Mouse (Mus musculus): ENCODE measurements around the gene Prss29. TPM values are rescaled to one million over a fixed set of nuclear protein-coding genes. Genes with fewer than 3 reads are reported as not detected.

Prss29 gene
- not detected for polyA plus RNA-seq (2014; fragmentation: Illumina TruSeq; extraction: RNeasy Lipid Tissue Mini Kit (QIAGEN cat#74804); ENCODE audit: low read depth, low replicate concordance)

DNA sequence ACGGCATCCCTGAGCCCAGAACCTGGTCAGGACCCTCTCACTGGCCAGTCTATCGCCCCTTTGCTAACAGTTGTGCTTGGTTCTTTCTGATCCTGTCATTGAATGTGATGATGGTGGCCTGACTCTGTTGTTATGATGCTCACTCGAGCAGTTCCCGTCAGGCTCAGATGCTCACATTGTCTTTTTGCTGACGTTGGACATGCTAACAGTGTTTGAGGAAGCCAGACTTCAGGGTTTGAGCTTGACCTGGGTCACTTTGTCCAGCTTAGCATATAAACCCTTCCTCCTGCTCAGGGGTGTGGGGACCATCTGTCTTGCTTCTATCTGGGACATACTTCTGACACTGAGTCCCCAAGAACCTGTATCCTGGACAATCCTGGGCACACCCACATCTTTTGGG, at the start of gene Prss29:
TSS of gene Prss29 (plus strand) at position 301 of the 400 bp plus-strand sequence.

DNA sequence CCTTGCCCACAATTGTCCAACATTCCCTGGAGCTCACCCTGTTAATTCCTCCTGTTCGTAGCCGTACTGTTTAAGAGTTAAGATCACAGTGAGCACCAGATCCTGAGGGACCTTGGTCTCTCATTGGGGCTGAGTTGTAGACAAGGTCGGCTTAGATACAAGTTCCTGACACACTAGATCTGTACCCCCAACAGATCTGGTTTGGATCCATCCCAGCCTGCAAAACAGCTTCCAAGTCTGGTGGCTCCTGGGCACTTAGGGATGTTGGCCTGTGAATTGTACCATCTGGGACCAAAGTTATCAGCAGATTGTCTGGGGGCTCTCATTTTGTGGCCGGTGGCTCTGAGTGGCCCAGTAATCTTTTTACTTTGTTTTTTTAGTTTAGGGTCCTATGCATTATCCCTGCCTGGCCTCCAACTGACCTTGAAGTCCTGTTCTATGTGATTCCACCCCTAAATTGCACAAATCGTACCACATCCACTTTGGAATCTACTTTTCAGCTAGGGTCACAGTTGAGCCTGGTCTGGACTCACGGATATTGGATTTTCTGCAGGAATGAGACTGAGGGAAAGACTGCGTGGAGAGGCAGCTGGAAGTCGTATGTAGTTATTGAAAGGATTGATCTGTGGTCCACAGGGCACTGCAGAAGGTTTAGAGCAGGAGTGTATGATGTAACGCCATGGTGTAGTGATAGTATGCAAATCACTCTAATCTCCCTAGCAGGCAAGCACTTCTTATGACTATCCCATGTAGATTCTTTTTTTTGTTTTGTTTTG, 43.7 kb upstream of the Prss29 start, which contains the start of gene Ube2i:
TSS of gene Ube2i (minus strand) at position 52 of the 776 bp plus-strand sequence.

GRCm38 (mm10) chr17:25298094-25298493, 20.4 kb upstream of the Prss29 start, which contains the start of gene Prss34:
TSS of gene Prss34 (plus strand) at chr17:25298394.

DNA sequence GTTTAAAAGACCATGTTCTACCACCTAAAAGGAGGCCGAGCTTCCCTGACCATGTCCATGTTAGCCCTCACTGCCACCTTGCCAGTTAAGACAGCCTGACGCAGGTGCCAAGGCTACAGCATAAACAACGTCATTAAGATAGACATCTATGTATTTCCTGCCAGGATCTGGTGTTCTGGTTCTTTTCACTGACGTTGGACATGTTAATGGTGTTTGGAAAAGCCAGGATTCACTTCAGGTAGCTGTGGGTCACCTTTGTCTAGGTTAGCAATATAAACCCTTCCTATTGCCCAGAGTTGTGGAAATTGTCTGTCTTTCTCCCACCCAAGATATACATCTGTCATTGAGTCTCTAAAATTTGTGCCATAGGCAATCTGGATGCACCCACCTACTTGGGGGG, 10.1 kb upstream of the Prss29 start, which contains the start of gene Prss28:
TSS of gene Prss28 (plus strand) at position 301 of the 400 bp plus-strand sequence.

GRCm38 (mm10) chr17:25345462-25345861, 27.0 kb downstream of the Prss29 start, which contains the start of gene Tpsab1:
TSS of gene Tpsab1 (minus strand) at chr17:25345562.

DNA sequence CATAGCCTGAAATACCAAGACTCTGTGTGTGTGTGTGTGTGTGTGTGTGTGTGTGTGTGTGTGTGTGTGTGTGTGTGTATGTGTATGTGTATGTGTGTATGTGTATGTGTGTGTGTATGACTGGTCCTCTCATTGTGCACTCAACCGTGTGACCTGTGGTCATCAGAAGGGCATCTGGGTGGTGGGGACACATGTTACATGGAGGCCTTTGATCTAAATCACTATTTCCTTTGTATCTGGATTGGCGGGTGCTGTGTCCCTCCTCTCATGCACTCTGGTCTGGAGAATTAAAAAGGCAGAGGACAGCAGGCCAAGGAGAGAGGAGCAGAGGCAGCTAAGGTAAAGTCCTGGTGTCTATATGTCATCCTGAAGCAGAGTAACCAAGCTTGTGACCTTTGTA, 47.6 kb downstream of the Prss29 start, which contains the start of gene Tpsb2:
TSS of gene Tpsb2 (plus strand) at position 301 of the 400 bp plus-strand sequence.

DNA sequence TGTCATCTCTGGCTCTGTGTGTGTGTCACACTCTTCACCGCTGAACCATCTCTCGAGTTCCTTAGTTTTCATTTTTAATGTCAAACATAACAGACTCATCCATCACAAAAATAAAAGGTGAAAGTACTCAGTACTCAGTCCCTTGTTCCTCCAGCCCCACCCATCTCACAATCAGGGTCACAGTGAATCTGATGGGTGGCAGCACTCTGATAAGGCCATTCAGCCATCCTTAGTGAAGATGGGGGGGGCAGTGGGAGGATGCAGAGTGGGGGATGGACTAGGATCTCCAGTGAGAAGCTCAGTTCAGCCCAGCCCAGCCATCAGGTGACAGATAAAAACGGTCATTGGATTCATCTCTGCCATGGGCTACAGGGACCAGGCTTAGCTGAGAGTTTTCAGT, 50.5 kb downstream of the Prss29 start, which contains the start of gene Tpsg1:
TSS of gene Tpsg1 (plus strand) at position 301 of the 400 bp plus-strand sequence.

Other genes with a start within 250 kb of the Prss29 start
- 16.2 TPM for gene Tmem204, start 235.1 kb upstream of the Prss29 start, polyA plus RNA-seq (2014; fragmentation: Illumina TruSeq; extraction: RNeasy Lipid Tissue Mini Kit (QIAGEN cat#74804); ENCODE audit: low read depth, low replicate concordance)
- gene Telo2, start 202.7 kb upstream of the Prss29 start, polyA plus RNA-seq (2014; fragmentation: Illumina TruSeq; extraction: RNeasy Lipid Tissue Mini Kit (QIAGEN cat#74804); ENCODE audit: low read depth, low replicate concordance): 0.93 TPM
- gene Ptx4, start 197.9 kb upstream of the Prss29 start, polyA plus RNA-seq (2014; fragmentation: Illumina TruSeq; extraction: RNeasy Lipid Tissue Mini Kit (QIAGEN cat#74804); ENCODE audit: low read depth, low replicate concordance): not detected
- gene Clcn7, start 185.3 kb upstream of the Prss29 start, polyA plus RNA-seq (2014; fragmentation: Illumina TruSeq; extraction: RNeasy Lipid Tissue Mini Kit (QIAGEN cat#74804); ENCODE audit: low read depth, low replicate concordance): 5.0 TPM
- gene Ccdc154, start 156.2 kb upstream of the Prss29 start, polyA plus RNA-seq (2014; fragmentation: Illumina TruSeq; extraction: RNeasy Lipid Tissue Mini Kit (QIAGEN cat#74804); ENCODE audit: low read depth, low replicate concordance): not detected
- gene Gm38655, start 143.2 kb upstream of the Prss29 start, polyA plus RNA-seq (2014; fragmentation: Illumina TruSeq; extraction: RNeasy Lipid Tissue Mini Kit (QIAGEN cat#74804); ENCODE audit: low read depth, low replicate concordance): not detected
- gene BC003965, start 134.1 kb upstream of the Prss29 start, polyA plus RNA-seq (2014; fragmentation: Illumina TruSeq; extraction: RNeasy Lipid Tissue Mini Kit (QIAGEN cat#74804); ENCODE audit: low read depth, low replicate concordance): 26.4 TPM
- gene Unkl, start 130.3 kb upstream of the Prss29 start, polyA plus RNA-seq (2014; fragmentation: Illumina TruSeq; extraction: RNeasy Lipid Tissue Mini Kit (QIAGEN cat#74804); ENCODE audit: low read depth, low replicate concordance): 20.4 TPM
- 16.7 TPM for gene Gnptg, start 78.5 kb upstream of the Prss29 start, polyA plus RNA-seq (2014; fragmentation: Illumina TruSeq; extraction: RNeasy Lipid Tissue Mini Kit (QIAGEN cat#74804); ENCODE audit: low read depth, low replicate concordance)
- gene Tsr3, start 78.5 kb upstream of the Prss29 start, polyA plus RNA-seq (2014; fragmentation: Illumina TruSeq; extraction: RNeasy Lipid Tissue Mini Kit (QIAGEN cat#74804); ENCODE audit: low read depth, low replicate concordance): 5.5 TPM
- gene Baiap3, start 62.3 kb upstream of the Prss29 start, polyA plus RNA-seq (2014; fragmentation: Illumina TruSeq; extraction: RNeasy Lipid Tissue Mini Kit (QIAGEN cat#74804); ENCODE audit: low read depth, low replicate concordance): 1.1 TPM
- 280 TPM for gene Ube2i, start 44.0 kb upstream of the Prss29 start, polyA plus RNA-seq (2014; fragmentation: Illumina TruSeq; extraction: RNeasy Lipid Tissue Mini Kit (QIAGEN cat#74804); ENCODE audit: low read depth, low replicate concordance)
- gene Prss34, start 20.3 kb upstream of the Prss29 start, polyA plus RNA-seq (2014; fragmentation: Illumina TruSeq; extraction: RNeasy Lipid Tissue Mini Kit (QIAGEN cat#74804); ENCODE audit: low read depth, low replicate concordance): not detected
- not detected for gene Prss28, start 10.0 kb upstream of the Prss29 start, polyA plus RNA-seq (2014; fragmentation: Illumina TruSeq; extraction: RNeasy Lipid Tissue Mini Kit (QIAGEN cat#74804); ENCODE audit: low read depth, low replicate concordance)
- not detected for gene Tpsab1, start 26.9 kb downstream of the Prss29 start, polyA plus RNA-seq (2014; fragmentation: Illumina TruSeq; extraction: RNeasy Lipid Tissue Mini Kit (QIAGEN cat#74804); ENCODE audit: low read depth, low replicate concordance)
- not detected for gene Tpsb2, start 47.7 kb downstream of the Prss29 start, polyA plus RNA-seq (2014; fragmentation: Illumina TruSeq; extraction: RNeasy Lipid Tissue Mini Kit (QIAGEN cat#74804); ENCODE audit: low read depth, low replicate concordance)
- gene Tpsg1, start 50.6 kb downstream of the Prss29 start, polyA plus RNA-seq (2014; fragmentation: Illumina TruSeq; extraction: RNeasy Lipid Tissue Mini Kit (QIAGEN cat#74804); ENCODE audit: low read depth, low replicate concordance): not detected
- 3.8 TPM for gene Cacna1h, start 115.1 kb downstream of the Prss29 start, polyA plus RNA-seq (2014; fragmentation: Illumina TruSeq; extraction: RNeasy Lipid Tissue Mini Kit (QIAGEN cat#74804); ENCODE audit: low read depth, low replicate concordance)
- not detected for gene Tekt4, start 136.0 kb downstream of the Prss29 start, polyA plus RNA-seq (2014; fragmentation: Illumina TruSeq; extraction: RNeasy Lipid Tissue Mini Kit (QIAGEN cat#74804); ENCODE audit: low read depth, low replicate concordance)
- gene Sstr5, start 178.6 kb downstream of the Prss29 start, polyA plus RNA-seq (2014; fragmentation: Illumina TruSeq; extraction: RNeasy Lipid Tissue Mini Kit (QIAGEN cat#74804); ENCODE audit: low read depth, low replicate concordance): not detected